Mouse (Mus musculus): ENCODE data around the gene Olfr154. TPM values are rescaled to one million over a fixed set of nuclear protein-coding genes. Genes with fewer than 3 reads are reported as not detected.
"Not testable (repeated sequence)": the region's sequence is repeated elsewhere in the genome, so short reads cannot be mapped to it uniquely, and the experiment has no call there.

The Olfr154 gene
- not detected in 2 replicates for polyA plus RNA-seq (2012; rRNA removed)

GRCm38 (mm10) chr2:85664355-85664754 lies at the start of gene Olfr154:
Gene Olfr154, minus strand, starts transcription at chr2:85664455.
- not testable (repeated sequence) for H3K36me3 ChIP-seq (ENCODE audit: control insufficient read depth, insufficient read depth, low read length); H3K27ac ChIP-seq (ENCODE audit: control insufficient read depth, insufficient read depth, low read depth, low read length); H3K4me3 ChIP-seq (ENCODE audit: control insufficient read depth, low read depth, low read length); H3K27me3 ChIP-seq (ENCODE audit: control insufficient read depth, insufficient read depth, low read length); H3K4me1 ChIP-seq (ENCODE audit: control insufficient read depth, insufficient read depth, low read length)

GRCm38 (mm10) chr2:85711159-85711558 lies 46.9 kb upstream of the Olfr154 start:
- H3K36me3 ChIP-seq (ENCODE audit: control insufficient read depth, insufficient read depth, low read length) = no peaks in the 10 kb centered on the region
- H3K4me1 ChIP-seq (ENCODE audit: control insufficient read depth, insufficient read depth, low read length) = no peaks in the 10 kb centered on the region
- no peaks in the 10 kb centered on the region for H3K27me3 ChIP-seq (ENCODE audit: control insufficient read depth, insufficient read depth, low read length)
- no peak overlapping the region for H3K4me3 ChIP-seq (ENCODE audit: control insufficient read depth, low read depth, low read length)
- H3K27ac ChIP-seq (ENCODE audit: control insufficient read depth, insufficient read depth, low read depth, low read length) = no peak overlapping the region
- no peak for TF ChIP-seq POLR2A (IDR thresholded peaks at IDR 0.05; ENCODE audit: control insufficient read depth, low read depth, low read length)
- TF ChIP-seq CTCF (IDR thresholded peaks at IDR 0.05; ENCODE audit: control insufficient read depth, insufficient read depth, insufficient replicate concordance, low read depth, low read length) = no peak

DNA sequence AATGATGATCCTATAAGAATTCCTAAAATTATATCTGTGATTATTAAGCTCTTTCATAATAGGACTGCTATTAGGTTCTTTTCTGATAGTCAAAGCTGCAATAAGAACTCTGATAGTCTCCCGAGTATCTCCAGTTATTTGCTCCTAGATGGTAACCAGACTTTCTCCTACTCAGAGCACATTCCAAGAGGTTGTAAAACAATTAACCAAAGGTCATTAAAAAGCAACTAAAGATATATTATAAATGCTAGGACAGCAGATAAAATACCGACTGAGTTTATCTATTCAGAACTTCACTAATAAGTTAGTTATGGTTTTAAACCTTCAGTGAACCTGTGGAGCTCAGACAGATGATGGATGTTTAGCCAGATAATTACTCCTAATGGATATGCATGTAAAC lies 46.4 kb upstream of the Olfr154 start:
- H3K4me3 ChIP-seq (ENCODE audit: control insufficient read depth, low read depth, low read length); H3K4me1 ChIP-seq (ENCODE audit: control insufficient read depth, insufficient read depth, low read length); H3K27ac ChIP-seq (ENCODE audit: control insufficient read depth, insufficient read depth, low read depth, low read length); H3K27me3 ChIP-seq (ENCODE audit: control insufficient read depth, insufficient read depth, low read length); H3K36me3 ChIP-seq (ENCODE audit: control insufficient read depth, insufficient read depth, low read length): not testable (repeated sequence)

DNA sequence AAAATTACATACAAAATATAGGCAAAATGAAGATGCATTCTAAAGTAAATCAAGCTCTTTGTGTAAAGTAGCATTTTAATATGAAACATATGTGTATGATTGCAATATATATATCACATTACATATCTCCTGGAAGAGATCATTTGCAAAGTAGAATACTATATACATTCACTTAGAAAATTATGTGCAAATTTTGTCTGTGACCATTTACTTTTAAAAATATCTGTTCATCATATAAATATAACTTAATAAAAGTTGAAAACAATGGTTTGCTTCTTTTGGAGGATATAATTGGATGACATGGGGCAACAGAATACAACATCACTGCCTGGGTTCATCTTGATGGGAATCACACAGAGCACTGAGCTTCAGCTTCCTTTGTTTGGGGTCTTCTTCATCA lies 24.9 kb upstream of the Olfr154 start, which contains the start of gene Olfr1008:
Gene Olfr1008 (plus strand): TSS at position 301 of the 400 bp plus-strand sequence.
- no peak for TF ChIP-seq POLR2A (IDR thresholded peaks at IDR 0.05; ENCODE audit: control insufficient read depth, low read depth, low read length)
- Histone ChIP-seq H3K27me3 (ENCODE audit: control insufficient read depth, insufficient read depth, low read length) (no peaks in the 10 kb centered on the region), H3K4me1 (ENCODE audit: control insufficient read depth, insufficient read depth, low read length) (no peaks in the 10 kb centered on the region), H3K4me3 (ENCODE audit: control insufficient read depth, low read depth, low read length) (no peak within 1 kb of the TSS), H3K36me3 (ENCODE audit: control insufficient read depth, insufficient read depth, low read length) (no peaks in the 10 kb centered on the region), H3K27ac (ENCODE audit: control insufficient read depth, insufficient read depth, low read depth, low read length) (no peak within 1 kb of the TSS)

- Histone ChIP-seq H3K4me1 (ENCODE audit: control insufficient read depth, insufficient read depth, low read length) (no peaks in the 10 kb centered on the region), H3K27me3 (ENCODE audit: control insufficient read depth, insufficient read depth, low read length) (no peaks in the 10 kb centered on the region), H3K27ac (ENCODE audit: control insufficient read depth, insufficient read depth, low read depth, low read length) (no peak within 1 kb of the TSS), H3K36me3 (ENCODE audit: control insufficient read depth, insufficient read depth, low read length) (no peaks in the 10 kb centered on the region), H3K4me3 (ENCODE audit: control insufficient read depth, low read depth, low read length) (no peak within 1 kb of the TSS)
- TF ChIP-seq POLR2A (IDR thresholded peaks at IDR 0.05; ENCODE audit: control insufficient read depth, low read depth, low read length) = no peak
- TF ChIP-seq CTCF (IDR thresholded peaks at IDR 0.05; ENCODE audit: control insufficient read depth, insufficient read depth, insufficient replicate concordance, low read depth, low read length) = no peak
Observed at GRCm38 (mm10) chr2:85678667-85679066, 14.4 kb upstream of the Olfr154 start, which contains the start of gene Olfr1006. Gene Olfr1006, minus strand, starts transcription at chr2:85678767.

DNA sequence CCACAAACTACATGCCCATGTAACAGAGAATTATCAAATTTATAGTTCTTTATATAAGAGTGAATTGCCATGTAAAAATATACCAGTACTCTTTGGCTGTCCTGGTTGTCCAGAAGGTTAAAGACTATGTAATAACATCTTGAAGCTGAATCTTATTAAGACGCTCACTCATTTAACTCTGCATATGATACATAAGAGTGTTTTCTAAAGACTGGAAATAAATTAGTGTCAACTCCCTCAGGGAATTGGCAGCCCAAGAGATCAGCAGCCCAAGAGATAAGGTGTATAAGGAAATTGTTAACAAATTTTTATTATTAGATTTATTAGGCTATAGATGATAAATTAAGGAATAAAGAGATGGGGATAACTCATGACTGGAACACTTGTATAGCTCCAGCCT lies 13.7 kb downstream of the Olfr154 start, which contains the start of gene Olfr1002:
Gene Olfr1002 (minus strand): TSS at position 101 of the 400 bp plus-strand sequence.
- Histone ChIP-seq H3K36me3 (ENCODE audit: control insufficient read depth, insufficient read depth, low read length) (no peaks in the 10 kb centered on the region), H3K27ac (ENCODE audit: control insufficient read depth, insufficient read depth, low read depth, low read length) (no peak within 1 kb of the TSS), H3K4me1 (ENCODE audit: control insufficient read depth, insufficient read depth, low read length) (no peaks in the 10 kb centered on the region), H3K4me3 (ENCODE audit: control insufficient read depth, low read depth, low read length) (no peak within 1 kb of the TSS), H3K27me3 (ENCODE audit: control insufficient read depth, insufficient read depth, low read length) (no peaks in the 10 kb centered on the region)
- TF ChIP-seq CTCF (IDR thresholded peaks at IDR 0.05; ENCODE audit: control insufficient read depth, insufficient read depth, insufficient replicate concordance, low read depth, low read length) (no peak), POLR2A (IDR thresholded peaks at IDR 0.05; ENCODE audit: control insufficient read depth, low read depth, low read length) (no peak)

Other genes starting within 250 kb of the Olfr154 start
- 0.11 TPM in 1 of 2 replicates, not detected in the other for gene Olfr993, start 249.6 kb downstream of the Olfr154 start, polyA plus RNA-seq (2012; rRNA removed)
- gene Olfr994, start 228.0 kb downstream of the Olfr154 start, polyA plus RNA-seq (2012; rRNA removed) = not detected in 2 replicates
- gene Olfr995, start 220.8 kb downstream of the Olfr154 start, polyA plus RNA-seq (2012; rRNA removed) = not detected in 2 replicates
- gene 4833423E24Rik, start 145.4 kb downstream of the Olfr154 start, polyA plus RNA-seq (2012; rRNA removed) = not detected in 2 replicates
- gene Olfr996, start 85.2 kb downstream of the Olfr154 start, polyA plus RNA-seq (2012; rRNA removed) = not detected in 2 replicates
- gene Olfr998, start 75.5 kb downstream of the Olfr154 start, polyA plus RNA-seq (2012; rRNA removed) = not detected in 2 replicates
- gene Olfr1000, start 52.6 kb downstream of the Olfr154 start, polyA plus RNA-seq (2012; rRNA removed) = not detected in 2 replicates
- gene Olfr1002, start 13.8 kb downstream of the Olfr154 start, polyA plus RNA-seq (2012; rRNA removed) = not detected in 2 replicates
- not detected in 2 replicates for gene Olfr1006, start 14.3 kb upstream of the Olfr154 start, polyA plus RNA-seq (2012; rRNA removed)
- gene Olfr1008, start 25.0 kb upstream of the Olfr154 start, polyA plus RNA-seq (2012; rRNA removed) = not detected in 2 replicates
- gene Olfr1009, start 51.0 kb upstream of the Olfr154 start, polyA plus RNA-seq (2012; rRNA removed) = not detected in 2 replicates
- not detected in 2 replicates for gene Olfr1012, start 98.3 kb upstream of the Olfr154 start, polyA plus RNA-seq (2012; rRNA removed)
- not detected in 2 replicates for gene Olfr1013, start 102.6 kb upstream of the Olfr154 start, polyA plus RNA-seq (2012; rRNA removed)
- gene Olfr1014, start 108.3 kb upstream of the Olfr154 start, polyA plus RNA-seq (2012; rRNA removed) = not detected in 2 replicates
- gene Olfr1015, start 117.6 kb upstream of the Olfr154 start, polyA plus RNA-seq (2012; rRNA removed) = not detected in 2 replicates
- gene Olfr1016, start 138.1 kb upstream of the Olfr154 start, polyA plus RNA-seq (2012; rRNA removed) = not detected in 2 replicates
- gene Olfr1018, start 154.0 kb upstream of the Olfr154 start, polyA plus RNA-seq (2012; rRNA removed) = not detected in 2 replicates
- gene Olfr1019, start 181.0 kb upstream of the Olfr154 start, polyA plus RNA-seq (2012; rRNA removed) = not detected in 2 replicates
- gene Olfr1020, start 182.6 kb upstream of the Olfr154 start, polyA plus RNA-seq (2012; rRNA removed) = not detected in 2 replicates
- not detected in 2 replicates for gene Olfr1022, start 204.1 kb upstream of the Olfr154 start, polyA plus RNA-seq (2012; rRNA removed)
- gene Olfr1023, start 221.2 kb upstream of the Olfr154 start, polyA plus RNA-seq (2012; rRNA removed) = not detected in 2 replicates
- not detected in 2 replicates for gene Olfr1024, start 240.6 kb upstream of the Olfr154 start, polyA plus RNA-seq (2012; rRNA removed)

Data from testis, adult 2 months (tissue).